ENCODE assay signal across 22 mouse cellular contexts in the genomic region with DNA sequence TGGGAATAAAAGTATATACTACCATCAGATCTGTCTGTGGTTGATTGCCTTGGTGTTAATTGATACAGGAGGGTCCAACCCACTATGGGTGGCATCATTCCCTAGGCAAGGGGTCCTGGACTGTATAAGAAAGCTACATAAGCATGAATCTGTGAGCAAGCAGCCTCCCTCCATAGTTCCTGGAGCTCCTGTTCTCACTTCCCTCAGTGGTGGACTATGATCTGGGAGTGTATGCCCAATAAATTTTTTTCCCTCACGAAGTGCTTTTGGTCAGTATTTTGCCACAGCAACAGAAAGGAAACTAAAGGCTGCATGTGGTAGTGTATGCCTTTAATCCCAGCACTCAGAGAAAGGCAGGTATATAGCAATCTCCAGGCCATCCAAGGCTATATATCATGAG.
DNase-seq lines count a peak whose midpoint lies in the region; ATAC-seq and TF ChIP-seq lines count a peak whose summit lies in the region.
"Had no signal": no experiment of that assay in that cellular context is flagged by ENCODE, and none has a peak within 500 bp of the region (broad histone marks: within the 10 kb centered on the region; RNA-seq: fewer than 3 reads in every experiment).

No protein-coding gene starts in this region.

- 0 out of 2 replicates have a peak overlapping the region, but pooled peaks have one; percentile 25 for H3K27ac ChIP-seq in forebrain, embryonic 12.5 days
- no peak overlapping the region for H3K27ac ChIP-seq in forebrain, embryonic 10.5 days
- H3K27ac ChIP-seq in neural tube, embryonic 13.5 days (replicated peaks) = 0 out of 2 replicates have a peak overlapping the region, but pooled peaks have one; percentile 13
- no peak overlapping the region for H3K27ac ChIP-seq in neural tube, embryonic 15.5 days (replicated peaks)
- peak overlapping the region; percentile 81 for H3K27ac ChIP-seq in small intestine, adult 2 months (ENCODE audit: insufficient read depth, low read depth, low read length)
- H3K27ac ChIP-seq: gastrocnemius, adult 2 months; hindbrain, embryonic 12.5 days; hindbrain, embryonic 15.5 days had no signal

- H3K36me3 ChIP-seq in forebrain, embryonic 12.5 days (replicated peaks) = no peaks in the 10 kb centered on the region
- no peaks in the 10 kb centered on the region for H3K36me3 ChIP-seq in forebrain, embryonic 10.5 days (replicated peaks)
- H3K36me3 ChIP-seq in neural tube, embryonic 13.5 days = no peaks in the 10 kb centered on the region
- no peaks in the 10 kb centered on the region for H3K36me3 ChIP-seq in neural tube, embryonic 15.5 days
- H3K36me3 ChIP-seq in small intestine, adult 2 months (ENCODE audit: control insufficient read depth, insufficient read depth, low read length) = no peaks in the 10 kb centered on the region
- H3K36me3 ChIP-seq: G1E; hindbrain, embryonic 12.5 days; hindbrain, embryonic 15.5 days had no signal

- no peak for ATAC-seq in forebrain, embryonic 12.5 days (ENCODE audit: low FRiP score)
- ATAC-seq in neural tube, embryonic 13.5 days (ENCODE audit: low read depth) = no peak
- no peak for ATAC-seq in neural tube, embryonic 15.5 days (ENCODE audit: low FRiP score)
- ATAC-seq: Patski had no signal

- peaks cover 31% of the 10 kb centered on the region for H3K4me1 ChIP-seq in forebrain, embryonic 12.5 days
- peaks cover 41% of the 10 kb centered on the region for H3K4me1 ChIP-seq in forebrain, embryonic 10.5 days
- H3K4me1 ChIP-seq in neural tube, embryonic 13.5 days (replicated peaks) = peaks cover 34% of the 10 kb centered on the region
- peaks cover 19% of the 10 kb centered on the region for H3K4me1 ChIP-seq in neural tube, embryonic 15.5 days
- H3K4me1 ChIP-seq in small intestine, adult 2 months (ENCODE audit: control insufficient read depth, insufficient read depth, insufficient read length, low read length) = peaks cover 5% of the 10 kb centered on the region; the same call in 1 of the 2 replicates

- TF ChIP-seq POLR2A in small intestine, adult 2 months (IDR thresholded peaks at IDR 0.05; ENCODE audit: low read depth, low read length) = no peak

- DNase-seq in forebrain, embryonic 10.5 days (ENCODE audit: extremely low spot score, low spot score) = no peak
- DNase-seq in frontal cortex, adult 2 months (ENCODE audit: extremely low spot score in 1 of 2, low spot score in 1 of 2) = no peak
- DNase-seq: adrenal gland, postnatal 10 days; adrenal gland, postnatal 36 days; B cell, adult 2 months; cerebellum, adult 18-20 months; cerebellum, adult 9-10 months; cerebellum, postnatal 14 days; gastrocnemius, adult 2 months; gastrocnemius, postnatal 14 days; heart, adult 11 months; kidney, adult 2 months had no signal

- WGBS in forebrain, embryonic 12.5 days = 81% methylated on average over 1 of the region's 1 CpGs
- 87% methylated on average over 1 of the region's 1 CpGs for WGBS in forebrain, embryonic 10.5 days
- 93% methylated on average over 1 of the region's 1 CpGs for WGBS in neural tube, embryonic 13.5 days
- WGBS in neural tube, embryonic 15.5 days = 77% methylated on average over 1 of the region's 1 CpGs
- WGBS in small intestine, adult 2 months = 26% methylated on average over 1 of the region's 1 CpGs

- no peak overlapping the region for H3K4me2 ChIP-seq in forebrain, embryonic 12.5 days
- H3K4me2 ChIP-seq in neural tube, embryonic 13.5 days = no peak overlapping the region
- no peak overlapping the region for H3K4me2 ChIP-seq in neural tube, embryonic 15.5 days
- H3K4me2 ChIP-seq: heart, embryonic 11.5 days; hindbrain, embryonic 12.5 days; hindbrain, embryonic 15.5 days had no signal

- peaks cover 30% of the 10 kb centered on the region for H3K27me3 ChIP-seq in forebrain, embryonic 12.5 days
- H3K27me3 ChIP-seq in forebrain, embryonic 10.5 days (ENCODE audit: poor library complexity, severe bottlenecking) = peaks cover 34% of the 10 kb centered on the region
- H3K27me3 ChIP-seq in neural tube, embryonic 13.5 days = no peaks in the 10 kb centered on the region
- H3K27me3 ChIP-seq in neural tube, embryonic 15.5 days (replicated peaks) = no peaks in the 10 kb centered on the region
- no peaks in the 10 kb centered on the region for H3K27me3 ChIP-seq in small intestine, adult 2 months (ENCODE audit: control insufficient read depth, insufficient read depth, low read length)
- H3K27me3 ChIP-seq: CH12.LX; hindbrain, embryonic 12.5 days; hindbrain, embryonic 15.5 days; Patski had no signal

- no peak overlapping the region for H3K9ac ChIP-seq in forebrain, embryonic 12.5 days
- H3K9ac ChIP-seq in neural tube, embryonic 13.5 days = no peak overlapping the region
- H3K9ac ChIP-seq in neural tube, embryonic 15.5 days (replicated peaks) = no peak overlapping the region
- H3K9ac ChIP-seq: hindbrain, embryonic 12.5 days; hindbrain, embryonic 15.5 days had no signal

- no peak overlapping the region for H3K4me3 ChIP-seq in forebrain, embryonic 12.5 days (replicated peaks)
- H3K4me3 ChIP-seq in forebrain, embryonic 10.5 days = no peak overlapping the region
- no peak overlapping the region for H3K4me3 ChIP-seq in neural tube, embryonic 13.5 days
- no peak overlapping the region for H3K4me3 ChIP-seq in neural tube, embryonic 15.5 days (replicated peaks)
- H3K4me3 ChIP-seq in small intestine, adult 2 months (ENCODE audit: low read depth, low read length) = no peak overlapping the region
- H3K4me3 ChIP-seq: gastrocnemius, adult 2 months; hindbrain, embryonic 12.5 days; hindbrain, embryonic 15.5 days had no signal

- no peaks in the 10 kb centered on the region for H3K9me3 ChIP-seq in forebrain, embryonic 12.5 days
- H3K9me3 ChIP-seq in forebrain, embryonic 10.5 days = no peaks in the 10 kb centered on the region
- no peaks in the 10 kb centered on the region for H3K9me3 ChIP-seq in neural tube, embryonic 13.5 days
- no peaks in the 10 kb centered on the region for H3K9me3 ChIP-seq in neural tube, embryonic 15.5 days (replicated peaks)
- H3K9me3 ChIP-seq: G1E; hindbrain, embryonic 15.5 days had no signal

- no peak for TF ChIP-seq CTCF in small intestine, adult 2 months (IDR thresholded peaks at IDR 0.05; ENCODE audit: extremely low read depth, insufficient read length, insufficient replicate concordance, low read depth, low read length)

Comparison
In these comparisons a context has a peak if more than half of its experiments do, and no peak if none do; other contexts are left out.
1. H3K27ac ChIP-seq: peak in forebrain, embryonic 12.5 days (single experiment), neural tube, embryonic 13.5 days (single experiment) and small intestine, adult 2 months (single experiment); none in forebrain, embryonic 10.5 days (single experiment) and neural tube, embryonic 15.5 days (single experiment).